Mouse (Mus musculus) embryonic fibroblast, embryonic 13.5 days (primary cell): ENCODE measurements around the gene Ak8.

Source experiments
- CTCF ChIP-seq: IDR thresholded peaks from 2 replicates; pipeline ENCODE4 v1.5.1; 2011; ENCODE audit warnings: mild to moderate bottlenecking, control low read depth, low read length, moderate library complexity, borderline replicate concordance; ENCODE audit not compliant: insufficient read depth
- POLR2A ChIP-seq: IDR thresholded peaks from 2 replicates; pipeline ENCODE4 v1.6.1; 2011; ENCODE audit warnings: low read depth, mild to moderate bottlenecking, control low read depth, low read length, moderate library complexity

GRCm38 (mm10) chr2:28839501-28840221, 139.7 kb downstream of the Ak8 start:
- TF ChIP-seq POLR2A (no peak), CTCF (no peak)
